Mouse (Mus musculus) megakaryocyte progenitor cell, adult 5-6 weeks (primary cell): ENCODE measurements at regions not wholly inside any gene's neighbourhood (a gene's known extent, or its start where the extent isn't known, plus 50 kb on each side); places are given as distances from the start of the nearest gene placed in this dataset.
"Not testable (repeated sequence)": the region's sequence is repeated elsewhere in the genome, so short reads cannot be mapped to it uniquely, and the experiment has no call there.

Experiments used
- ATAC-seq: replicated peaks from 2 replicates; pipeline ENCODE4 v1.8.0; 2016; ENCODE audit warnings: mild to moderate bottlenecking, moderate TSS enrichment, inconsistent platforms; ENCODE audit not compliant: poor library complexity

- ATAC-seq: not testable (repeated sequence)
Measured at GRCm38 (mm10) chr9:92836156-92836555, 294.1 kb downstream of the Plod2 start.

DNA sequence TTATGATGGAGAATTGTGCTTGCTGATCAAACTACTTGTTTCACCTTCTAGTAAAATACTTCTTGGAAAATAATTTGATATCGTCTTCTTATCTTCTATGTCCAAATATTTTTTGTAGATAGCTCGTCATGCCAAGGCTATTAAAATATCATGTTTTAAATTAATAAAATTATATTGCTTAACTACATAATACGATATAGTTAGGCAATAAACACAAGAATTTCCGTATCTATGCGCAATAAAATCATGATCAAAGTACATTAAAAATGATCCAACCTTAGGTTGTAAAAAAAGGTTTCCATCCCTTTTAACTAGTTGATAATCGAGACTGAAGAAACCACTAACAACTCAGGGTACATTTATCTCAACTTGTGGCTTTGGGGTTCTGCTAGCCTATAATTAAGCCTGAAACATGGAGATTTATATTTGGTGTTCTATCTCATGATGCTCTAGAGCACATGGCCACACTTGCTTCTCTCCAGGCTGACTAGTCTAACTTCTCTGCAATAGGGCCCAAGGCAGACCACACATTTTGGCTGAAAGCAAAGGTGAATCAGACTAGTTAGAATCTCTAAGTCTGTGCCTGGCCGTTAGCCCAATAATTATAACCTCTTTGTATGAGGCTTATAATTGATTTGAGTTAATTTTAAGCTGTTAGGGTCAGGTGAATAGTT is 314.5 kb downstream of the Plod2 start:
- ATAC-seq: no peak

DNA sequence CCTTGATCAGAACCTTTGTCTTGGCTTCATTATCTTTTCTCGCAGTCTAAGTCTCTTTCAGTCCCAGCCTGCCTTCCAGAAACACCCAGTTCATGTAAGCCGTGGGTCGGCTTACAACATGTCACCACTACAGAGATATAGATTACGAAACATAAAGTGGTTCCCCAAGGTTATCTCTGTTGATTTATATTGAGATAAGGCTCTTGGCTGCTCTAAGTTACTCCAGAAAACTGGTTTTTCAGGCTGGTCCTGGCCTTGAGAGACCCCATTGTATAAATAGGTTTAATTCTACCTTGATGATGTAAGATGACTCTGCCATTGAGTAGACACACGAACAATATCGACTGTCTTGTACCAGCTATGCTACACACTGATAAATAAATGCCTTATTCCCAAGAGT is 323.8 kb downstream of the Plod2 start:
- no peak for ATAC-seq

DNA sequence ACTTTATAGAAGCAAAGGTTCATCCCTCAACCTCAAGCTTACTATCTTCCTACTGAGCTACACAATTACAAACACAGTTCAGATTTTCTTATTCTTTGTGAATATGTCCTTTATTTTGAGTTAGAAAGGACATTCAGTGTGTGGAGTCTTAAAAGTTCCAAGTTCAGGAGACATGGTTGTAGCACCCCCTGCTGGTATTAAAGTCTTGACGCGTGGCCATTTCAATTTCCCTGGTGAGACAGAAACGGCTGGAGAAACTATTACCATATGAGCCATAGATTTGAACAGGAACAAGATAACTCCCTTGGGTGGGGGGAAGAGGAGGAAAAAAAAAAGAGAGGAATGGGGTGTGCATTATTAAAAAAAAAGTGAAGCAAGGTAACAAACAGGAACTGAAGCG is 336.6 kb downstream of the Plod2 start:
- ATAC-seq: peak; percentile 88

DNA sequence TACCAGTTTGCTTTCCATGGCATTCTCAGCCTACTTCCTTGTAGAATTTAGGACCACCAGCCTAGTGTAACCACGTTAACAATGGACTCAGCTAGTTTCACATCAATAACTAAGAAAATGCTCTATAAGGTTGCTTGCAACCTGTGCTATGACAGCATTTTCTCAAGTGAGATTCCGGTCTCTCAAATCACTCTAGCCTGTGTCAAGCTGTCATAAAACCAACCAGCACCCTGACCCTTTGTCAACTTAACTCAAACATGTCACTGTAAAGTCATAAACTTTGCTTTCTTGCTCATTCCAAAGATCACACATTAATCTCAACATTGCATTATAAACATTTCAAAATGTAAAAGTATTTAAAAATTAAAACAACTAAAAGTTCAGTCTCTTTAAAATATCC is 337.8 kb downstream of the Plod2 start:
- no peak for ATAC-seq

- ATAC-seq: no peak
Measured at GRCm38 (mm10) chr9:92882251-92882832, 340.3 kb downstream of the Plod2 start.

GRCm38 (mm10) chr9:92890063-92890462 is 348.0 kb downstream of the Plod2 start:
- no peak for ATAC-seq

DNA sequence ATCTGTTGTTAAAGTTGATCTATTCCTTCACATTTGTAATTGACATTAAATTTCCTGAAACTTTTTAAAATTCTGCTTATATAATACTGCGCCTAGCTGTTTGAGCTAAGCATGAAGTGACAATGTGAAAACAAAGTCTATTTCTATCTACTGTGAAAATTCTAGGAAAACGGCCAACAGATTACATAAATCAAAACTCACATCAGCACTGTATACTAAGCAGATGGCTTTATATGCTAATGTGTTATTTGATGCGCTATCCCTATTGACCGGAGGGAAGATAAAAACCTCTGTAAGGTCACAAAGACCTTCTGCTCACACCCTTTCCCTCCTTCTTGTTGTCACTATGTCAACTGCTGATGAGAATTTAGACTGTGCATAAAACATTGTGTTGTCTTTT is 357.7 kb downstream of the Plod2 start:
- no peak for ATAC-seq

- no peak for ATAC-seq
Measured at GRCm38 (mm10) chr9:92907102-92907501, 365.1 kb downstream of the Plod2 start.

GRCm38 (mm10) chr9:92919396-92919795 is 377.4 kb downstream of the Plod2 start:
- no peak for ATAC-seq

GRCm38 (mm10) chr9:92930231-92930966 is 388.4 kb downstream of the Plod2 start:
- no peak for ATAC-seq

DNA sequence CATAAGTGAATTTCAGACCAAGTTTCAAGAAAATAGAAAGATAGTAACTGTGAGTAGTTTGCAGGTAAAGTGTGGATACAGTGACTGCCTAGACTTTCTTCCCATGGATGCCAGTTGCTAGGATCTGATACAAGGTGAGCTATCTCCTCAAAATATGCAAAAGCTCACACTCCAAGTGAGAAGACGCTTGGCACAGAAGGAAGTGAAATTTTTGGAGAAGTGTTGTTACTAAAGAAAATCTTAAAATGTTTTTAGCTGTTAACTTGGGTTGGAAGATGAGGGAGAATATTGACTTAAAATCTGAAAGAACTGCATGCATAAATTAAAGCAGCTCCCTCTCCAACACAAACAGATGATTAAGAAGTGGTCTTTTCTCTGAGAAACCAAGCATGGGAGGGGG is 395.8 kb downstream of the Plod2 start:
- ATAC-seq: no peak

- ATAC-seq: no peak
Measured at GRCm38 (mm10) chr9:92950092-92950491, 408.1 kb downstream of the Plod2 start.

- ATAC-seq: no peak
Measured at GRCm38 (mm10) chr9:92963275-92963674, 421.3 kb downstream of the Plod2 start.

DNA sequence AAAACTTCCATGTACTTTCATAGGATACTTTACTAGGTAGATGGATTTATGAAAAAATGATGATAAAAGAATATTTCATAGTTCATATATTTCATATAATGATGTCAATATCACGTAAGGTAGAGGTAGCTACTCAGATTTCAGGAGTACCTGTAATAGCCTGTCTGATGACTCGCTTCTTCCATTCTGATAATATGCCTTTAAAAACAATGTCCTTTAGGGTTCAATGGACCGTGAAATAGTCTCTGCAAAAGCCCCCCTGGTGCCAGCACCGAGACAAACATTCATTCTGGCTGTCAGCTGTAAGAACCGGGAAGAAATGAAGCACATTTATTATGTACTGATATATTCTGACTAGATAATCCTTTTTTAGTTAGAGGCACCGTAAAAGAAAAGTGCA is 449.7 kb downstream of the Plod2 start:
- ATAC-seq: no peak

GRCm38 (mm10) chr9:92996156-92996555 is 454.1 kb downstream of the Plod2 start:
- ATAC-seq: no peak

DNA sequence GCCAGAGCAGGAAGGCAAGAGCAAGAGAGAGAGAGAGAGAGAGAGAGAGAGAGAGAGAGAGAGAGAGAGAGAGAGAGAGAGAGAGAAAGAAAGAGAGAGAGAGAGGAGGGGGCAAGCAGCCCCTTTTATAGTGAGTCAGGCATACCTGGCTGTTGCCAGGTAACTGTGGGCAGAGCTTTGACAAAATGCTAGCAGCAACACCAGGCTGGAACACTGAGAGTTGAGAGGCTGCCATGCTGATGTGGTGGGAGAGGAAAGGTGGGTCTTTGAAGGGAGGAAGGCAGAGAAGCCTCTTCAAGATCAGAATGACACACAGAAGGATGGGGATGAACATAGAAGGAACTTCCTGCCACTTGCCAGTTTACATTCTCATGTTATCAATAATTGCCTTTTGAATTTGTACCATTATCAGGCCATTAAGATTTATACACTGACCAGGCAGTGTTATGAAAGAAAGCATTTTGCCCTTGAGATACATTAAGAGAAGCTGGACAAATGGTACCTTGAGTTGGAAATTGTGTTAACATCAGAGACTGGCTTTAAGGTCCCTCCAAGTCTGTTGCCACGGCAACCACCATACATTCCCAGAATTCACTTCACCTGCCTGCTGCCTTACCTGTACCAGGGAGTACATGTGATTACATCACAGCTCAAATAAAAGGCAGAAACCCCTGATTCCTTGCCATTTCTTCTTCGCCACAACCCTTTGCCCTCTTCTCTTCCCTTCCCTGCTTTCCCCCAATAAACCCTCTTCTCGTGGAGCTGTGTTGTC is 463.3 kb downstream of the Plod2 start:
- no peak for ATAC-seq

GRCm38 (mm10) chr9:93008511-93009302 is 466.7 kb downstream of the Plod2 start:
- ATAC-seq: no peak

DNA sequence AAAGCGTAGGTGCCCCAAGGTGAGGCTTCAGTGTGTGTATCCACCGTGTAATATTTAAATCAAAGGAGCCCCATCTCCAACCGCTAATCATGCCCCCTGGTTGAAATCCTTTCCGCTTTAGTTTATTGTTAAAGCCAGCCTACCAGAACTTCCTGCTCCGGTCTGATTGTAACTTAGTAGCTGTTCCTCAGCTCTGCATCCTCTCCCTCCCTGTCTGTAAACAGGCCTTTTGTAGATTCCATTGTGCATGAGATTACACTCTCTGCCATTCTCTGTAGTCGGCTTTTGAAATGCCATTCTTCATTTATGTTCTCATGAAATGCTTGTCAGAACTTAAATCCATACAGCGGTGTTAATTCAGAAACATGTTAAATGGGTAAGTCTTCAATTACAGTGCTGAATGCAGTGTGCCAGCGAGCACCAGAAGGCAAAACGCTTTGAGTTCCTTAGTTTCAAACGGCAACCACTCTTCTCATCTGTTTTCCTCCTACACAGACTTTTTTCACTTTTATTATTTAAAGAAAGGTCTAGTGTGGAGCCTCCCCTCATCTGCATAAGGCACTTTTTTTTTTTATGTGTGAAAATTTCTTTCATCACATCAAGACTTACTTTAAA is 502.4 kb downstream of the Plod2 start:
- ATAC-seq: no peak

- ATAC-seq: no peak
Measured at GRCm38 (mm10) chr9:93072140-93072539, 530.1 kb downstream of the Plod2 start.
